Mouse (Mus musculus) kidney, embryonic 15.5 days (tissue): ENCODE measurements around the gene Spc24. TPM values are rescaled to one million over a fixed set of nuclear protein-coding genes. Genes with fewer than 3 reads are reported as not detected.
A peak's percentile ranks its signal among the peaks of the same experiment; 100 is the strongest.

Experiments used
- ATAC-seq: fragments of 200-750 bp; cut with Nextera tagmentation; replicated peaks from 2 replicates; pipeline ENCODE4 v1.8.0; 2017; ENCODE audit warnings: moderate TSS enrichment; ENCODE audit not compliant: low FRiP score
- H3K27ac ChIP-seq: fragments of 300-500 bp; sonication (generic); 2 replicates; pipeline ENCODE4 v1.5.1; 2015; ENCODE audit warnings: mild to moderate bottlenecking, inconsistent platforms
- H3K27me3 ChIP-seq: fragments of 300-500 bp; sonication (generic); 2 replicates; pipeline ENCODE4 v1.6.1; 2015; ENCODE audit warnings: inconsistent platforms
- H3K36me3 ChIP-seq: fragments of 300-500 bp; sonication (generic); 2 replicates; pipeline ENCODE4 v1.6.1; 2015; ENCODE audit warnings: inconsistent platforms
- H3K4me1 ChIP-seq: fragments of 300-500 bp; sonication (generic); 2 replicates; pipeline ENCODE4 v1.6.1; 2015; ENCODE audit warnings: inconsistent platforms
- H3K4me2 ChIP-seq: fragments of 300-500 bp; sonication (generic); 2 replicates; pipeline ENCODE4 v1.6.1; 2015; ENCODE audit warnings: moderate library complexity, mild to moderate bottlenecking, inconsistent platforms
- H3K4me3 ChIP-seq: fragments of 300-500 bp; sonication (generic); replicated peaks from 2 replicates; pipeline ENCODE4 v1.5.1; 2015; ENCODE audit warnings: mild to moderate bottlenecking, inconsistent platforms
- H3K9ac ChIP-seq: fragments of 300-500 bp; sonication (generic); 2 replicates; pipeline ENCODE4 v1.6.1; 2015; ENCODE audit warnings: mild to moderate bottlenecking, inconsistent platforms
- H3K9me3 ChIP-seq: fragments of 300-500 bp; sonication (generic); replicated peaks from 2 replicates; pipeline ENCODE4 v1.6.1; 2016; ENCODE audit warnings: inconsistent platforms
- WGBS: fragments of 180-500 bp; shearing (Covaris S2); methylation state at CpG from one replicate; pipeline ENCODE4 v1.1.7; 2015; ENCODE audit warnings: mixed read lengths; 5-methylcytosine and 5-hydroxymethylcytosine counted together
- polyA plus RNA-seq: library from polyadenylated mRNA; unstranded; fragments of >200 nt; fragmentation: Nextera tagmentation; extraction: Ambion mirVana; gene quantifications from 2 replicates; pipeline ENCODE4 v1.2.1, GENCODE M21; 2015

Gene Spc24
- polyA plus RNA-seq, 1 experiment from 2014 or later = 135 TPM

- no peaks in the 10 kb centered on the region for H3K9me3 ChIP-seq
- peaks cover 65% of the 10 kb centered on the region for H3K4me1 ChIP-seq
- 73% methylated on average over 23 of the region's 23 CpGs for WGBS
- no peak for ATAC-seq
- no peaks in the 10 kb centered on the region for H3K27me3 ChIP-seq
- H3K27ac ChIP-seq = peak overlapping the region; percentile 96; the same call in 1 of the 2 replicates
- H3K9ac ChIP-seq = no peak overlapping the region
- peak overlapping the region; percentile 77 for H3K4me3 ChIP-seq
- peaks cover 24% of the 10 kb centered on the region for H3K36me3 ChIP-seq
- H3K4me2 ChIP-seq = peak overlapping the region; percentile 72
Measured at GRCm38 (mm10) chr9:21725224-21726121, 34.6 kb downstream of the Spc24 start.

DNA sequence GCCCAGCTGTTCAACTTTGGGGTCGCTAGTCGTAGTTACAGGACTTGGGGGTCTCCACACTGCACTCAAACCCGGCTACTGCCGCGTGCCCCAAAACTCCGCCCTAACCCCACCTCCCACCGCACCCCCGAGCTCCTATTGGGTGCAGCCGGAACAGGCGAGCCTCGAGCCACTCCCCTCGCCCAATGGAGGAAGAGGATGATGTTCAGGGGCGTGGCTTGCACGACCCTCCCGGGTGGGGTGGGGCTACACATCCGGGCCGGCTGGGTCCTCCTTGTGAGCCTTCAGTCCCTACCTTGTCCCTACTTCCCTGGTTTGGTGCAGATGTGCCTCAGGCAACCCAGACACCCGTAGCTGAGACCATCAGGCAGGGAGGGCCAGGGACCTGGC is 36.0 kb downstream of the Spc24 start:
- 0% methylated on average over 18 of the region's 18 CpGs for WGBS
- peak overlapping the region; percentile 72 for H3K4me2 ChIP-seq
- H3K4me1 ChIP-seq = peaks cover 54% of the 10 kb centered on the region
- peak overlapping the region; percentile 77 for H3K4me3 ChIP-seq
- H3K27me3 ChIP-seq = no peaks in the 10 kb centered on the region
- ATAC-seq = peak; percentile 95
- peaks cover 22% of the 10 kb centered on the region; the same call in 1 of the 2 replicates for H3K36me3 ChIP-seq
- H3K9me3 ChIP-seq = no peaks in the 10 kb centered on the region
- peak overlapping the region; percentile 72 for H3K9ac ChIP-seq
- peak overlapping the region; percentile 96 for H3K27ac ChIP-seq

GRCm38 (mm10) chr9:21723377-21724146 is 36.5 kb downstream of the Spc24 start, which contains the start of gene Ldlr:
Ldlr (plus strand) TSS chr9:21723483.
- Histone ChIP-seq H3K4me2 (peak within 1 kb of the TSS; percentile 72), H3K27me3 (no peaks in the 10 kb centered on the region), H3K9ac (peak within 1 kb of the TSS; percentile 72), H3K4me1 (peaks cover 54% of the 10 kb centered on the region), H3K27ac (peak within 1 kb of the TSS; percentile 96), H3K4me3 (peak within 1 kb of the TSS; percentile 77), H3K9me3 (no peaks in the 10 kb centered on the region), H3K36me3 (peaks cover 19% of the 10 kb centered on the region; the same call in 1 of the 2 replicates)
- peak; percentile 89 for ATAC-seq
- under 1% methylated on average over 47 of the region's 47 CpGs for WGBS

GRCm38 (mm10) chr9:21721036-21721435 is 39.1 kb downstream of the Spc24 start:
- H3K4me3 ChIP-seq = no peak overlapping the region
- H3K4me1 ChIP-seq = peaks cover 34% of the 10 kb centered on the region
- WGBS = 64% methylated on average over 2 of the region's 2 CpGs
- no peak overlapping the region; the same call in 1 of the 2 replicates for H3K27ac ChIP-seq
- no peak for ATAC-seq
- H3K27me3 ChIP-seq = no peaks in the 10 kb centered on the region
- H3K9me3 ChIP-seq = no peaks in the 10 kb centered on the region
- no peak overlapping the region for H3K4me2 ChIP-seq
- H3K36me3 ChIP-seq = peaks cover 8% of the 10 kb centered on the region; the same call in 1 of the 2 replicates
- H3K9ac ChIP-seq = no peak overlapping the region

DNA sequence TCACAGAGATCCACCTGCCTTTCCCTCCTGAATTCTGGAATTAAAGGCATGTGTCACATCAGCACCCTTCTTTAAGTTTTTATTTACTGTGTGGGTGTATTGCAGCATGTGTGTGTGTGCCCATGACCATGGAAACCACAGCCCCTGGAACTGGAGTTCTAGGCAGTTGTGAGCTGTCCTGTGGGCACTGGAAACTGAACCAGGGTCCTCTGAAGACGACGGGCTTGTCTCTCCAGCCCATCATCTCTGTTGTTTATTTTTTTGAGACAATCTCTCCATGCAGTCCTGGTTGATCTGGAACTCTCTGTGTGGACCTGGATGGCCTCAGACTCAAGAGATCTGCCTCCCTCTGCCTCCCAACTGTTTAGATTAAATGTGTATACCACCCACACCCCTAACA is 43.1 kb downstream of the Spc24 start:
- Histone ChIP-seq H3K4me3 (no peak overlapping the region), H3K9me3 (no peaks in the 10 kb centered on the region), H3K27me3 (no peaks in the 10 kb centered on the region), H3K9ac (no peak overlapping the region), H3K4me2 (no peak overlapping the region), H3K36me3 (no peaks in the 10 kb centered on the region), H3K4me1 (peaks cover 9% of the 10 kb centered on the region), H3K27ac (no peak overlapping the region)
- ATAC-seq = no peak
- 86% methylated on average over 2 of the region's 2 CpGs for WGBS

- Histone ChIP-seq H3K4me3 (no peak overlapping the region), H3K9me3 (no peaks in the 10 kb centered on the region), H3K4me1 (peaks cover 5% of the 10 kb centered on the region; the same call in 1 of the 2 replicates), H3K9ac (no peak overlapping the region), H3K27ac (no peak overlapping the region), H3K36me3 (no peaks in the 10 kb centered on the region), H3K27me3 (no peaks in the 10 kb centered on the region), H3K4me2 (no peak overlapping the region)
- 53% methylated on average over 4 of the region's 4 CpGs for WGBS
- no peak for ATAC-seq
Measured at GRCm38 (mm10) chr9:21715298-21715697, 44.8 kb downstream of the Spc24 start.

DNA sequence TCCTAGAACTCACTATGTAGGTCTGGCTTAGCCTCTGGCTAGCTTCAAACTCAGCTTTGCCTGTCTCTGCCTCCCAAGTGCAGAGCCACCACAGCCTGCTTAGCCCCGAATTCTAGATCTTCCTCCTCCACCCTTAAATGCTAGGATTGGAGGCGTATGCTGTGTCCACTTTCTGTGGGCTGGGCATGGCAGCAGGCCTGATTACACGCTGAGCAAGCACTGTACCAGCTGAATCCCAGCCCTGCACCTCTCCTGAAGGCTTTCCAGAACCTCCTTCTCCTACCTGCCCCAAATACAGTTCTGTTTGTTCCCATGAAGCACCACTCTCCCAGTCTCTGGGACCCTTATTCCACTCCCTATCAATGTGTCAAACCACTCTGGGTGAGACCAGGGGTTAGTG is 50.8 kb downstream of the Spc24 start:
- no peak for ATAC-seq
- 93% methylated on average over 3 of the region's 3 CpGs for WGBS
- Histone ChIP-seq H3K27me3 (no peaks in the 10 kb centered on the region), H3K4me2 (no peak overlapping the region), H3K4me3 (no peak overlapping the region), H3K4me1 (no peaks in the 10 kb centered on the region), H3K9me3 (no peaks in the 10 kb centered on the region), H3K36me3 (peaks cover 50% of the 10 kb centered on the region), H3K27ac (no peak overlapping the region), H3K9ac (no peak overlapping the region)

DNA sequence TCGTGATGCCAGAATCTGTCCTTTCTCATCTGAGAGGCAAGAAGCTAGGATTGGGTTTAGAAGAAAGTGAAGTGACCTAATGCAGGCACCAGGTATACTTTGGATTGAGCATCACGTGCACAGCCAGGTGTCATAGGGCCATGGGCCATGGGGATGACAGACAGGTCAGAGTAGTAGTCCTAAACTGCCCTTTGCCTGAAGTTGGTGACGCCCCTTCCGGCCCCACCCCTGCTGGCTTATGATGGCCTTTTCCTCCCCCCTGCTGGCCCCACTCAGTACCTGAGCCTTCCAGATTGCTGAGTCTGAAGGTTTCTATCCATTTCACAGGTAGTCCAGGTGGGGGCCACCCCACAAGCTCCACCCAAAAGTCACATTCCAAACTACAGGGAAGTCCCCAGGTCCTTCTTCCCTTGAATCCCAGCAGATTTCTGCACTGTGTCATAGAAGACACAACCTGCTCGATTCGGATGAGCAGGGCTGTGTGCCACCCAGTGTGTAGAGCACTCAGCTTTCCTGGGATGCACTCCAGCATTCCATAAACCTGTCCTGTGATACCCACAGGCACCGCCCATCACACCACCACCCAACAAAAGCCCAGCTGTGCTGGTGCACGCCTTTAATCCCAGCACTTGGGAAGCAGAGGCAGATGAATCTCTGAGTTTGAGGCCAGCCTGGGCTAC is 53.4 kb downstream of the Spc24 start:
- H3K4me3 ChIP-seq = no peak overlapping the region
- WGBS = 89% methylated on average over 8 of the region's 8 CpGs

DNA sequence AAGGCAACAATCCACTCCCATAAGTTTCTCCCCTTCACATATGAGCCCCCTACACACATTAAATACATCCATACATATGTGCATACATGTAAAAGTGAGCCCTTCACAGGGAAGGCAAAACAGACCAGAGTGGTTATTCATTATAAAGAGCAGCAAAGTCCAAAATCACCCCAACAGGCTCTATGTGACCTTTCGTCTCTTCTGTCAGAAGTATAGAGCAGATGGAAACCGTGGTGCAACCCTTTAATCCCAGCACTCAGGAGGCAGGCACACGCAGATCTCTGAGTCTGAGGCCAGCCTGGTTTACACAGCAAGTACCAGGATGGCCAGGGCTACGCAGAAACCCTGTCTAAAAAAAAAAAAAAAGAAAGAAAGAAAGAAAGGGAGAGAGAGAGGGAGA is 54.0 kb downstream of the Spc24 start:
- Histone ChIP-seq H3K27ac (no peak overlapping the region), H3K27me3 (no peaks in the 10 kb centered on the region), H3K4me1 (no peaks in the 10 kb centered on the region), H3K36me3 (peaks cover 83% of the 10 kb centered on the region), H3K4me3 (no peak overlapping the region), H3K9me3 (no peaks in the 10 kb centered on the region), H3K4me2 (no peak overlapping the region), H3K9ac (no peak overlapping the region)
- 85% methylated on average over 4 of the region's 4 CpGs for WGBS
- no peak for ATAC-seq

More for the DNA sequence above, 53.4 kb downstream of the Spc24 start:
- Histone ChIP-seq H3K9ac (no peak overlapping the region), H3K27me3 (no peaks in the 10 kb centered on the region), H3K36me3 (peaks cover 76% of the 10 kb centered on the region), H3K9me3 (no peaks in the 10 kb centered on the region), H3K4me2 (no peak overlapping the region), H3K27ac (no peak overlapping the region), H3K4me1 (no peaks in the 10 kb centered on the region)
- no peak for ATAC-seq
